Mouse (Mus musculus): Measurements from ENCODE around the gene Mob3c.

Gene Mob3c

DNA sequence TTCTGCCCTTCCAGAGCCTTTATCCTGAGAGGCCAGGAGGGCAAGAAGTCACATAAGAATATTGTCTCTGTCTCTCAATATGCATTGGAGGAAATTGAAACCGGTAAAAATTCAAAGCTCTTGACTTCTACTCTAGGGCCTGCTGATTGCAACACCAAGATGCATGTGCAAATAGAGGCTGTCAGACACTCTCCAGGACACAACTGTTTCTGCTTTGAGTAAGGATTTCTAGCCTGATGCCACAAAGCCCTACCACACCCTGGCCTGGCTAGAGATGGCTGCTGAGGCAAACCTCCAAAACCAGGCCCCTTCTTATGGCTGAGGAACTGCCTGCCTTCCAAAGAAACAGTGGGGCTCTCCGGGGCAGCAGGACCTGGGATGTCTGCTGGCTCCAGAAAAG, 7.7 kb downstream of the Mob3c start:
- peak; percentile 63 for DNase-seq

DNA sequence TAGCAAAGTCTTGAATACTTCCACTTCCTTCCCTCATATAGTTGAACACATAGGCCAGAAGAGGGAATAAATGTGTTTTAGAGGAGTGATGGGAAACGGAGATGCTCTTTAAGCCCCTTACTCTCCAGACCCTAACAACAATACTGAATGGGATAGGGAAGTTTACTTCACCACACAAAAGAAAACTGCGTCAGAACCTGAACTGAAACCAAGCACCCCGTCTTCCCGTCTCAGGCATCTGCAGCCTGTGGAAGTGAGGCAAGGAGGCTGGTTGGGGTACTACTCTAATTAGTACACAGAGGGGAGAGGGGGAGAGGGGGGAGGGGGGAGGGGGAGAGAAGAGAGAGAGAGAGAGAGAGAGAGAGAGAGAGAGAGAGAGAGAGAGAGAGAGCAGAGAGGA, 10.3 kb downstream of the Mob3c start:
- DNase-seq = no peak

DNA sequence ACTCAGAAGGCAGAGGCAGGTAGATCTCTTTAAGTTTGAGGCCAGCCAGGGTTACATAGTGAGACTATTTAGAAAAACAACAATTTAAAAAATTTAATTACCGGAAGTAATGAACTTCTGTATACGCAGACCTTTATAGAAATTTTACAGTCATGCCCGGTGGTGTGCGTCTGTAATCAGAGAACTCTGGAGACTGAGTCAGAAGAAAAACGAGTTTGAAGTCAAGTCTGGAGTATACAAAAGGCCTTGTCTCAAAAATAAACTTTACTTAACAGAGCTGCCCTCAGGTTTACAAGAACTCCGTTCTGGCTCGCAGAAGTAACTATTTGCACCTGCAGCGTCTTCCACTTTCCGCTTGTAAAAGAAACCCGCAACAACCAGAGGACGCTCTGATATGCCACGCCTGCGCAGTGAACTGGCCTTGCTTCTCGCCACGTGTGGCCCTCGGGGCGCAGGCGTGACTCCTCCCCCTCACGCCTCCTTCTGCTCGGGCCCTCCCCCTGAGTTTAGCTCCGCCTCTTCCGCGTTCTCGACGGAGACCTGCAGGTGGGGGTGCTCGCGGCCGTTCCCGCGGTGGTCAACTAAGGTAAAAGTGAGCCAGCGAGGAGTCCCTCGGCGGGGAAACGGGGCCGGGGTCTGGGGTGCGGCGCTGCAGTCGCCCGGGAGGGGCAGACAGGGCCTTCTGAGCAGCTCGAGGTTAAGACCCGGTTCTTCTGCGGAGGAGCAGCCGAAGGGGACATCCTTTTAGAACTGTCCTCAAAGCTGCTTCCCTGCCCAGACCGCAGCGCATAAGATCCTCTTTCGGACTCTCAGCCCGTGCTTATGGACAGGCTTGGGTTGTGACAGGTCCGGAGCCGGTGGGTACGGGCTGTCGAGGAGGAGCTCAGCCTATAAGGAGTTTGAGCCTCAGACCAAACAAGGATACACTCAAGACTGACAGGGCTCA, 11.1 kb downstream of the Mob3c start, which contains the start of gene Mknk1:
Gene Mknk1 (plus strand): TSS at position 503 of the 946 bp plus-strand sequence.
- peak; percentile 96 for DNase-seq

DNA sequence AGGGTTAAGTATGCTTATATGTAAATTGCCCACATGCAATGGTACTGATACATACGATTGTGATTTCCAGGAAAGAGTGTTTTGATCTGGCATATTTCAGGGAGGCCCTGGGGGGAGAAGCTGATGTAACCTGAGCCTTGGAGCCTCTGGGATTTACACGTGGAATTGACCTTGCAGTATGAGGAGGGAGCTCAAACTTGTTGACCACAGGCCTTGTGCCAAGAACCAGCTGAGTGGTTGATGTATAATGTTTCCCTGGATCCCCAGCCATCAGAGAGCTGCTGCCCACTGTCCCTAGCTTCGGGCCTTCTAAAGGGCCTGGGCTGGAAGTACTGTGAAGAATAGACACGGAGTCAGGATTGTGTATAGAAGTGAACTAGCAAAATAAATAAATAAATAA, 12.1 kb downstream of the Mob3c start:
- peak; percentile 43 for DNase-seq

DNA sequence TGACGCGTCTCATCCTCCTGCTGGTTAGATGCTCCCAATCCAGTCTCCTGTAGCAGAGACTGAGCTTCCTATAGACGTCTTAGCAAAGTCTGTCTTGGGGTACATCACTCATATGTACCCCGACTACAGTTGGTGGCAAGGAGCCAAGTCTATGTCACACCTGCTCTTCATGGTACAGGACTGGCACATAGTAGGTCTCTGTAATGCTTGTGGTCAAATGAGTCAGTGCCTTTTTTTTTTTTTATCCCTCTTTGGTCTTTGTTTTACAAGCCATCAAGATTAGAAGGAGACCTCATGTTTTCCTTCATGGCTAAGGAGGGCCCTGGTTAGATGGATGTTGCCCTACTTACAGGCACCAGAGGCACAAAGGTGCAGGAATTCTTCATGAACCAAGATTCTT, 12.9 kb downstream of the Mob3c start:
- DNase-seq = no peak

DNA sequence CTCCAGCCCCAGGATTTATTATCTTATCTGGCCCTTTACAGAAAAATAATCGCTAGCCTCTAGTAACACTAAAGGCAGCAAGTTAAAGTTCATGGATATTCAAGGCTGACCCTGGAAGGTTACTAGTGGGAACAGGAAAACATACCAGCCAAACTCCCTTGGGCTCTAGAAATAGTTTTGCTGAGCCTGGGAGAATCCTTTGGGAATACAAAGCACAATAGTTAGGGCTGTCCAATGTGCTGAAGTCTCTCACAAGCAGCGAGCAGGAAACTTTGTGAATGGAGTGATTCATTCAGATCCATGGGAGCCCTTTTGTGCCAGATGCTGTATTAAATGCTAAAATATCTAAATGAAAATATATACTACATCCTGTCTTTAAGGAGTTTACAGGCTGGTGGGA, 18.8 kb downstream of the Mob3c start:
- DNase-seq = no peak

DNA sequence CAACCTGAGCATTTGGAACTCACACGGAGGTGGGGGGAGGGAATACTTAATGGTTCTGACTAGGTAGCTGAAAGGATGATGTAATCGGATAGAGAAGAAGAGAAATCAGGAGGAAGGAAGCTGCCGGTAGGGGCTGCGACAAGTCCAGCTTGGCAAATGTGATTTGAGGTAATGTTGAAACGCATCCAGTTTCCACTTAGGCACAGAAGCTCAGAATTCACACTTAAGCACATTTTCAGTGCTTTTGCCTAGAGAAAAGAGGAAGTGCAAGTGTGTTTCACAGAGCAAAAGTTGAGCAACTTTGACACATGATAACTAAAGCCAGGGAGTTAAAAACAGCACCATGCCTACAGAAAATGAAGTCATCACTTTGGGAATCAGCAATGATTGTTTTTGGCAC, 19.5 kb downstream of the Mob3c start:
- peak; percentile 61 for DNase-seq

DNA sequence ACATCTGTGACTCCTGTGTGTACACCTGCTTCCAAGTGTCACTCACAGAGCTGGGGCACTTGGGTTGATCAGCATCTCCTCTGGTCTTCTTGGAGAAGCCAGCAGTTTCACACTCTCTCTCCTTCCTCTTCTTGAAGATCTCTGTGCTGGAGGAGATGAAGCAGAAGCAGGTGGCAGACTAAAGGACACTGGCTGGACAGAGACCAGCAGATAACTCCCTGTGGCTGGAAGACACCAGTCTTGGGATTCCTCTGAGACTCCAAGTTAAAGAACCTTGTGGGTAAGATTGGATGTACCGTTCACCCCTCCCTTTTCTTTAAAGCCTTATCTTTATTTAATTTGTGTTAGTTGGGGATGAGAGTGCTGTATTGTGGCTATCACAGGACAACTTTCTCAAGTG, 20.2 kb downstream of the Mob3c start:
- DNase-seq = no peak

DNA sequence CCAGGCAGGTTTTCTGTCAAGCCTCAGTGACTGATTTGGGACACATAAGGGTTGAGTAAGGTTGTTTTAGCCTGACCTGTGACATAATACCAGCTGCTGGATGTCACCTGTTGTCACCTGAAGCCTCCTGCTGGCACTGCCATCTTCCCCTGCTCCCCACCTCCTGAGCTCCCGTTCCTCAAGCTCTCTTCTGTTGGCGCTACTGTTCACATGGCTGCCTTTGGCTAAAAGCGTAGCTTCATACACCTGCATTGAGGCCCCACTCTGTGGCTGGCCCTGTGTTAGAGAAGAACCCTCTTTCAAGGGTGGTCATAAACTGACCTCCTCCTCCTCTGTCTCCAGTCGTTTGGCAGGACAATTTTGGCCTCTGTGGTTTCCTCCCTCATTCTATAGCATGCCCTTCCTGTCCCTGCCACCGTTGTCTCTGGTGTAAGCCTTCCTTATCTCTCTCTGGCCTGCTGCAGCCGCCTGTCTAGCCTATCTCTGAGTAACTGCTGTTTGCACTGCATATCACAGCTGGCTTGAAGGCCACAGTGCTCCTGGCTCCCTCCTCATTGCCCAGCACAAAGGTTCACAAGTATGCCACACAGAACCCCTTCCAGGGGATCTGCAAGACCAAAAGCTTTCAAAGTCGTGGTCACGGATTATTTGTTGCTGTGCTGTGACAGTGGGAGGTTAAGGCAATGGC, 21.2 kb downstream of the Mob3c start:
- no peak for DNase-seq

DNA sequence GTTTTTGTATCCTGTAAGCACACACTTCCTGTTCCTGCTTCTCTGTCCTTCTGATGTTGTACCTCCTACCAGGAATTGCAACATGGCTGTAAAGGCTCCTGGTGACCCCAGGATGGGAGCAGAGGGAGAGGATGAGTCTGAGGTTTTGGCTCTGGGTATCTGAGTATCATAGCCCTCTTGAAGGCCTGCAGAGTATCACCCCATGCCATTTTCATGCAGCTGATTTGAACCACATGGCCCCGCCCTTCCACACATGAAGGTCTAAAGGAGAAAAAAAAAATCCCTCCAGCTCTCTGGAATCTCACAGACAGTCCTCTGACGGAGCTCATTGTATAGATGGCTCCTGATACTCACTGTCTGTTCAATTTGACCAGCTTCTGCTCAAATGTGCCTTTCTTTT, 22.2 kb downstream of the Mob3c start:
- peak; percentile 41 for DNase-seq

DNA sequence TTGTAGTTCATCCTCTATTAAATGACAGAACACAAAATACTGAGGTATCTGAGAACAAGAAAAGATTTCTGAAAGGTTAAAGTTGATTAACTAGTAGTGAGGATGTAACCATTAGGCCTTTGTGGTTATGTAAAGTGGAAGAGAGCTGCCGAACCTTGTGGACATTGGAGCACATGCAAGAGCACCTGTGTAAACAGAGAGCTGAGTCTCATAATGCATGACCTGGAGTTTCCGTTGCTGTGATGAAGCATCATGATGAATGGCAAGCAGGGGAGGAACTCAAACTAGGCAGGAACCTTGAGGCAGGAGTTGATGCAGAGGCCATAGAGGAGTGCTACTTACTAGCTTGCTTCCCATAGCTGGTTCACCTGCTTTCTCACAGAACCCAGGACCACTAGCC, 22.7 kb downstream of the Mob3c start:
- DNase-seq = no peak

DNA sequence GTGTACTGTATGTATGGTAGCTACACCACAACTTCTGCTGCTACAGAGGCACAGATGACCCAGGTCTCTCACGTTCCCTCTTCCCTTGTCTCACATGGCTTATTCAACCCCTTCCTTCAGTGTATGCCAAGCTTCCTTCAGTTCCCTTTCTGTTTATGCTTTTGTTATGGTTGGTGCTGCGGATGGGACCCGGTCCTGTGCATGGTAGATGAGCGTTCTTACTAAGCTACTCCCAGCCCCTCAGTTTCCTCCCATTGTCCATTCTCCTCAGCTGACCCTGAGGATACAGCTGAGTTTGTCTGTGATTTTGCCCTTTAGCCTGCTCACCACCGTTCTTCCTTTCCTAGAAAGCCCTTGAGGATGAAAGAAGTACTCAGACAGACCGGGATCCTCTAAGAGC, 23.7 kb downstream of the Mob3c start:
- peak; percentile 67 for DNase-seq

DNA sequence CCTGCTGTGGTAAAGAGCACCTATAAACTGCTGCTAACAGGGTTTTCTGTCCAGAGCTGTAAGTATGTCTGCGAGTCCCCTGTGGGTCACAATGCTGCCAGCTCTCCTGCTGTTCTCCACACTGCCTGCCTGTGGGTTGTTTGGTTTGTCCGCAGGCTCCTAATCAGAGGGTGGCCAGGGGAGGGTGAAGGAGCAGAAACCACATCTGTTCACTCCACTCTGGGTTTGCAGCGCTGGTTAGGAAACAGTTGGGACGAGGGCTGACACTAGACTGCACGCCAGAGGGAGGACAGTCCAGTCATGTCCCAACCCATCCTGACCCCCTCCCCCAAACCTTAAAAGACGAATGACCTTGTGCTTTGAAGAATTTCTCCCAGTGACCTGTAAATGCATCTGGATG, 27.2 kb downstream of the Mob3c start:
- DNase-seq = no peak

DNA sequence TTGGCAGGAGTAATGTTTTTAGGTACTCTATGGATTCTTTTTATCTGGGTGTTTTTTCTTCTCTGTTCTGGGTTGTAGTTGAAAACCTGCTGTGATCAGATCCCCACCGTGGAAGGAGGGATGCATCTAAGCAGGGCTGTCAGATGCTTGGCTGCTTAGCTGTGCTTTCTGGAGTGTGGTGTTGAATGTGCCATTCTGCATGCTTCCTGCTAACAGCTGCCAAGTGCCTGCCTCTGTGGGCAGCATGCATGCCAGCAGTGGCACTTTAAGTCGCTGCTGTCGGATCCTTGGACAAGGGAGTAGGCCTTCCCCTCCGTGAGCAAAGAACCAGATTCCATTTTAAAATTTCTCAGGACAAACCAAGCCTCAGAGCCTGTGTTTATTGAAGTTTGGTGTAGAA, 27.7 kb downstream of the Mob3c start:
- no peak for DNase-seq

DNA sequence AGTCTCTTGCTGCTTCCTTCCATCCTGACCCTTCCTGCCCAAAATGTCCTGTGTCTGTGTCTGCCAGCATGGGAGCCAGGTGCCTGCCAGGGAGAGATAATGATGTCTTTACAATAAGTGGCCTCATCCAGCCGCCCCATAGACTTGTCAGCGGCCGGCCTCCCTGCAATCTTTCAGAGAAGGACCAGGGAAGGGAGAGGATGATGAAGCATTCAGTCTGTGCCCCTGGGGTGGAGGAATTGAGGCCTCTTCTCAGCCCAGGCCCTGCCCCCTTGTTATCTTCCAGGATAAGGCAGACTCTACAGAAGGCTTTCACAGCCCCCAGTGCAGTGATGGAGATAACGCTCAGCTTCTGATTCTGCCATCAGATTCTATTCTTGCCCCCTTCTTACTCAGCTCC, 28.4 kb downstream of the Mob3c start:
- DNase-seq = no peak

DNA sequence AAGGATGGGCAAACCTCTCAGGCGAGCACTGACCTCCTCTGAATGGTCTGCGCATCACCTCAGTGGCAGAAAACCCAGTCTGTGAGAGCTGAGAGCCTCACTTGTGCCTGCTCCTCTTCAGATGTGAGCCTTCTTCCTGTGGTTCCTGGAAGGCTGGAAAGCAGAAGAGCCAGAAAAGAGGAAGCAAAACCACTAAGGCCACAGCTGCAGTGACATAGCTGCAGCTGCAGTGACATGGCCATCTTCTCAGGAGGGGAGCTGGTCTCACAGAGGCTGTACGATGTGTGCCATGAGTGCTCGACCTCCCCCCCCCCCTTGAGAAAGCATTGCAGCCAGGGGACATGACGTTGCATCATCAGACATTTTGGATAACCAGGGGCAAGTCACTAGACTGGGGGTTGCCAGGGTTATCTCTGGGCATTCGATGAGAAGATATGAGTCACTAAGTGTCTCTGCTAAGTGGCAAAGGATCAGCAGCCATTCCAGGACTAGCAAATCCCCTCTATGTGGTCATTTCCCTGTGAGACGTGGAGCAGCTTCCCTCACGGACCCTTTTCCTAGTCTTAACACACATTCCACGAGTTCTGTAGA, 29.5 kb downstream of the Mob3c start:
- DNase-seq = peak; percentile 46

DNA sequence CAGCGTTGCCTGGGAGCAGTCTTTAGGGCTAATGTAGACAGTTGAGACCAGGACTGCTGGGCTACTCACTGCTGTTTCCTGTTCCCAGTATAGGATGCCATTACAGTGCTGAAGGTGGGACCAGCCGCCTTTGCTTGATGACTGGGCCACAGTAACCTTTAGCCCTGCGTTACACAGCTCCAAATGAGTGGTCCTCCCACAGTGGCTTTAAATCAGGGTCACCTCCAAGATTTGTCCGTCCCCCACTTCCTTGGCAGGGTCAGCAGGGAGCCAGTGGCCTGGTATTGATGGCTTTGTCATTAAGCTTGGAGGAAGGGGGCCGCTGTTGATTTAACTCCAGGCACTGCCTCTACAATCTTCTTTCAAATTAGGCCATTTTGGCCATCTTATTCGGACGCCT, 35.5 kb downstream of the Mob3c start:
- no peak for DNase-seq

DNA sequence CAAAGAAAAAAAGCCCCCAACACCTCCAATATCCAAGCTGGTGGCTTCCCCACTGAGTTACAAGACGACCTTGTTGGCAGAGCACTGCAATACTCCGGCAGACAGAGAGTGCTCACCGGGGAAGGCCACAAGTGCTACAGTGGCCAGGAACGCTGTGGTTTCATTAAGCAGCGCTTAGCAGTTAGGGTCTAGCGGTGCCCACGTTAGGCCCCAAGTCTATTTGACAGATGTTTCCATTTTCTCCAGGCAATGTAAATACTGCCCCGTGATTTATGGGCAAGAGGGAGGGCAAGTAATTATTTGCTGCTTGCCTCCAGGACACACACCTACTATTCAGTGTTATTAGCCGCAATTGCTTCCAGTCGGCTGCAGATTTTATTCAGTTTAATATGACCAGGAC, 36.0 kb downstream of the Mob3c start:
- DNase-seq = no peak

DNA sequence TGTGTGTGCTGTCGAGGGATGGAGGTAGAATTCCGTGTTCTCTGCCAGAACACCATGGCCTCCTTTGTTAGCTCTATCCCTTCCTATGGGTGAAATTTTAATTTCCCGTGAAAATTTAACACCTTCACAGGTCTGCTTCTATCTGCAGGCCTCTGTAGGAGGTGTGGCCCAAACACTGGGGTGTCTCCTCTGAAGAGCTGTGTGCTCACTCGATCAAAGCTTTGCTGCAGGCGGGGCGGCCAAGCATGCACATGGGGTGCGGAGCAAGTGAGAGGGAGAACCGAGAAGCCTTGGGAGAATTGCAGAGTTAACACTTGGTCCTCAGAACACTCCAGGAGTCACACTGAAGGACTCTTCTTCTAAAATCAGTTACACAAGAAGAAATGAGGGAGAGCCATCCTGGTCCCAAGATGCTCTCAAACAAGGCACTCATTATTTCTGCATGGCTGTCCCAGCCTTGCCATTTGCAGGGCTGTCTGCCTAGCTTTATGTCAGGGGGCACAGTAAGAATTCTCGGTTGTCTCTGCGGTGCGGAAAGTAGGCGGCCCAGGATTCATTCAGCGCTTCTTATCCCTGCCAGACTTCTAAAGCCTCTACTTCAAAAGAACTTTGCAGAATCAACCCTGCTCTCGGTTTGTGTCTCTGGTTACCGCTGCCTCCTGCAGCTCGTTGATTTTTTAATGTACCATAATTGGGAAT, 41.8 kb downstream of the Mob3c start:
- DNase-seq = no peak

DNA sequence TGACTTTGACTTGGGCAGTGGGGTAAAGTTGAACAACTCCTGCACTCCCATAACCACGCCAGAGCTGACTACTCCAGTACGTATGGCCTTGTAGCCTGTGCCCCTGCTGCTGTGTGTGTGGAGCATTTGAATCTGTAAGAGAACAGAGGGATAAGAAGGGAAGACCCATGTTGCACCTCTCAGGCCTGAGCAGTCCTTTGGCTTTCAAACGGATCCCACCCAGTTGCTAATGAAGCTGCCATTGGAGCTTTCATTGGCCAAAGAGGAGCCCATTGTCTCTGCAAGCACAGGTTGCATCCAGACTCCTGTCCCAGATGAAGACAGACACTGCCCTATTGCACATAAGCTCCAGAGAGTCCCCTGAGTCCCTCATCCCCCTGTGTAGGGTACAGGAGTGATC, 45.3 kb downstream of the Mob3c start:
- DNase-seq = no peak

DNA sequence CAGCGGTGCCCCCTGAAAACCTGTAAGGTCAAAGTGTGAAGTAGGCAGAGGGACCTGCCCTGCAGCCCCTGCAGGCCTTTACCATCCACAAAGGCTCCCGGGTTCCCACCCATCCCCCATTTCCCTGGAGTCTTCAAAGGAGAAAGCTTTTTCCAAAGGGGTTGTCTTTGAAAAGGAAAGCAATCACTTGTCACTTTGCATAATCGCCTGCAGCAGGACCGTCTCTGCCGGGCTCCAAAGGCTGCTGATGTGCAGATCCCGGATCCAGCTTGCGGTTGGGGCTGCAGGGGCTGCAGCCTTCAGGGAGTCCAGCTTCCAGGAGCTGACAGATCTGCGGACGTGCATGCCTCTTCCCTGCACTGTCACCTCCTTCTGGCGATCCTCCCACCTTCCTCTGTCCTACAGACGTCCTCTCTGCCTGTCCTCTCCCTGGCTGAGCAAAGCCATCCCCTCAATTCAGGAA, 50.4 kb downstream of the Mob3c start:
- no peak for DNase-seq

DNA sequence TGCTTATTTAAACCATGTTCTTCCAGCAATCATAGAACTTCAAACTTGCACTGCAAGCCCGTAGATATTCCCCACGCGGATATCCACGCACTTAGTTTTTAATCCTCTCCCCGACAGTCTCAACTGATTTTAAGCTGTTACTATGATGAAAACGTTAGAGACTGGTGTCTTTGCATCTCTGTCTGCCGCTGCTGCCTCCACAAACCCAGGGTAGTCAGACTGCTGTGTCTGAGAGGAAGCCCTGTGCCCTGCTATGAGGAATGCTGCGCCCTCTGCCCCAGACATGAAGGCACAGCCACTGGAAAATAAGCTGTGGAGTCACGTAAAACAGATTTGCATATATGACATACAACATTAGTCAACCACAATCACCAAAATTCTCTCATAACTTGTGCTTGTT, 50.9 kb downstream of the Mob3c start:
- DNase-seq = no peak

DNA sequence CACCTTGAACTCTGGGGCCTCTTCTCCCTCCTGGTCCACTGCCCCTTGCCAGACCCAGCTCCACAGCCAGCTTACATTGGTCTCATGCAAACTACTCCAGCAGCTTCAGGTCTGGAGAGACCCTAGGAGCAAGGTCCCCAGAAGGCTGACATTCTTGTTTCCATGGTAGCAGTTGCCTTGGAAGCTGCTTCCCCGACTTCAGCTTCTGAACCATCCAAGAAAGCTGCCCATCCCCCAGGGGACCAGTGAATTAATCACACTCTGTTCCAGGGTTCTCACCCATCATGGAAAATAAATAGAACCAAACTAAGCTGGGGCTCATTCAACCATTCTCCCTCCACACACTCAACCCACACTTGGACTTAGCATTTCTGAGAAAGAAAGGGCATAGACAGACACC, 53.3 kb downstream of the Mob3c start:
- DNase-seq = no peak

All from lung, postnatal 36 days (tissue).